Mouse (Mus musculus): Measurements from ENCODE around the gene Vip. TPM values are rescaled to one million over a fixed set of nuclear protein-coding genes. Genes with fewer than 3 reads are reported as not detected.
A peak's percentile ranks its signal among the peaks of the same experiment; 100 is the strongest.

Vip gene
- total RNA-seq (2015), result not detected in 2 replicates
- not detected in 2 replicates for total RNA-seq (2017)

GRCm38 (mm10) chr10:5639112-5639511 lies at the start of gene Vip:
Gene Vip, plus strand, starts transcription at chr10:5639218.
- ATAC-seq (ENCODE audit: poor library complexity, severe bottlenecking), result no peak

GRCm38 (mm10) chr10:5591061-5591460 lies 48.0 kb upstream of the Vip start:
- no peak for ATAC-seq (ENCODE audit: poor library complexity, severe bottlenecking)

- no peak for ATAC-seq (ENCODE audit: poor library complexity, severe bottlenecking)
These were observed 47.0 kb upstream of the Vip start for GRCm38 (mm10) chr10:5591996-5592395.

- no peak for ATAC-seq (ENCODE audit: poor library complexity, severe bottlenecking)
These were observed 45.6 kb upstream of the Vip start, which contains the start of gene Myct1 for GRCm38 (mm10) chr10:5593464-5593863. Gene Myct1, plus strand, starts transcription at chr10:5593775.

- ATAC-seq (ENCODE audit: poor library complexity, severe bottlenecking), result no peak
These were observed 44.6 kb upstream of the Vip start for GRCm38 (mm10) chr10:5594457-5594856.

GRCm38 (mm10) chr10:5596559-5596958 lies 42.5 kb upstream of the Vip start:
- ATAC-seq (ENCODE audit: poor library complexity, severe bottlenecking), result no peak

- ATAC-seq (ENCODE audit: poor library complexity, severe bottlenecking), result peak; percentile 59
These were observed 38.9 kb upstream of the Vip start for GRCm38 (mm10) chr10:5600123-5600522.

GRCm38 (mm10) chr10:5603512-5603911 lies 35.5 kb upstream of the Vip start:
- peak; percentile 56 for ATAC-seq (ENCODE audit: poor library complexity, severe bottlenecking)

- no peak for ATAC-seq (ENCODE audit: poor library complexity, severe bottlenecking)
These were observed 34.6 kb upstream of the Vip start for GRCm38 (mm10) chr10:5604371-5604770.

GRCm38 (mm10) chr10:5608874-5609273 lies 30.1 kb upstream of the Vip start:
- no peak for ATAC-seq (ENCODE audit: poor library complexity, severe bottlenecking)

- no peak for ATAC-seq (ENCODE audit: poor library complexity, severe bottlenecking)
These were observed 23.6 kb upstream of the Vip start for GRCm38 (mm10) chr10:5615186-5616040.

GRCm38 (mm10) chr10:5626268-5626667 lies 12.8 kb upstream of the Vip start:
- ATAC-seq (ENCODE audit: poor library complexity, severe bottlenecking), result no peak

GRCm38 (mm10) chr10:5633672-5634200 lies 5.3 kb upstream of the Vip start:
- no peak for ATAC-seq (ENCODE audit: poor library complexity, severe bottlenecking)

GRCm38 (mm10) chr10:5634336-5634735 lies 4.7 kb upstream of the Vip start:
- no peak for ATAC-seq (ENCODE audit: poor library complexity, severe bottlenecking)

GRCm38 (mm10) chr10:5637322-5637721 lies 1.7 kb upstream of the Vip start:
- no peak for ATAC-seq (ENCODE audit: poor library complexity, severe bottlenecking)

GRCm38 (mm10) chr10:5681275-5681674 lies 42.3 kb downstream of the Vip start:
- ATAC-seq (ENCODE audit: poor library complexity, severe bottlenecking), result no peak

GRCm38 (mm10) chr10:5685608-5686007 lies 46.6 kb downstream of the Vip start:
- no peak for ATAC-seq (ENCODE audit: poor library complexity, severe bottlenecking)

GRCm38 (mm10) chr10:5694351-5694750 lies 55.3 kb downstream of the Vip start:
- ATAC-seq (ENCODE audit: poor library complexity, severe bottlenecking), result no peak
